Mouse (Mus musculus) gastrocnemius, adult 8-10 months (tissue): ENCODE measurements around the gene Olfr771. TPM values are rescaled to one million over a fixed set of nuclear protein-coding genes. Genes with fewer than 3 reads are reported as not detected.
"Not testable (repeated sequence)": the region's sequence is repeated elsewhere in the genome, so short reads cannot be mapped to it uniquely, and the experiment has no call there.

Experiments
- DNase-seq, 2 experiments: peaks; one replicate each; pipeline ENCODE4 v3.0.0; 2022; ENCODE audit warnings: low spot score in 2 of 2
- total RNA-seq, 4 experiments: library from RNA; stranded (reverse); gene quantifications; 2 replicates each; pipeline ENCODE4 v1.2.4; 2022

The Olfr771 gene
- not detected for total RNA-seq

DNA sequence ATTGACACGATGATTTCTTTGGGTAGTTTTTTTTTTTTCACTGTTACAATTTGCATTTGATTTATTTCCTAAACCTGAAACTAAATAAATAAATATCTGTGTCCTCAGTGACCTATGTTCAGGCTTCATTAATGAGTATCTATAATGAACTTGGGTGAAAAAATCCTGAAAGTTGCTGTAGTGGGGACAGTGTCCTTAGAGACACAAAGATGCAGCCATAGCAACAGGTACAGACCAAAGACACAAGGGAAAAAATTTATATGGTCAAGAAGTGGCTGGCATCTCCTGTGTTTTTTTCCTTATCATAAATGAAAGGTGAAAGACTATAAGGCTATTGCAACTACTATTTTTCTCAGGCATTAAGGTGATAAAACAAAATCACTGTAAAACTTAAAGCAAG lies at the start of gene Olfr771:
Gene Olfr771 (minus strand): TSS at position 101 of the 400 bp plus-strand sequence.
- DNase-seq, result no peak

GRCm38 (mm10) chr10:129187319-129187718 lies 22.8 kb upstream of the Olfr771 start, which contains the start of gene Olfr773:
Olfr773 (minus strand) TSS chr10:129187419.
- DNase-seq, result not testable (repeated sequence)

- DNase-seq, result not testable (repeated sequence)
Measured at GRCm38 (mm10) chr10:129177821-129178220, 13.3 kb upstream of the Olfr771 start, which contains the start of gene Olfr772. Olfr772 (minus strand) TSS chr10:129177921.

GRCm38 (mm10) chr10:129138898-129139297 lies 25.7 kb downstream of the Olfr771 start, which contains the start of gene Olfr770:
Olfr770 (minus strand) TSS chr10:129138998.
- DNase-seq, result no peak

- no peak for DNase-seq
Measured at GRCm38 (mm10) chr10:129117761-129118160, 46.8 kb downstream of the Olfr771 start, which contains the start of gene Olfr769. Olfr769 (minus strand) TSS chr10:129117861.

GRCm38 (mm10) chr10:129115146-129115545 lies 49.4 kb downstream of the Olfr771 start:
- DNase-seq, result no peak

Other genes with a start within 250 kb of the Olfr771 start
- 1 to 10 TPM; 3.1 to 4.2 (median 3.7) TPM for gene Rdh5, start 241.9 kb downstream of the Olfr771 start, total RNA-seq
- 100 to 1,000 TPM; 119 to 153 (median 140) TPM for gene Bloc1s1, start 240.7 kb downstream of the Olfr771 start, total RNA-seq
- 10 to 100 TPM; 63.3 to 69.0 (median 65.3) TPM for gene Itga7, start 230.9 kb downstream of the Olfr771 start, total RNA-seq
- gene Mettl7b, start 203.8 kb downstream of the Olfr771 start, total RNA-seq, result under 1 TPM in 1 of 4 experiments, not detected in 3; 0.32 TPM
- gene Olfr9, start 175.3 kb downstream of the Olfr771 start, total RNA-seq, result not detected
- not detected for gene Olfr763, start 154.0 kb downstream of the Olfr771 start, total RNA-seq
- not detected for gene Olfr764-ps1, start 124.9 kb downstream of the Olfr771 start, total RNA-seq
- not detected for gene Olfr765, start 114.8 kb downstream of the Olfr771 start, total RNA-seq
- not detected for gene Olfr766-ps1, start 95.8 kb downstream of the Olfr771 start, total RNA-seq
- not detected for gene Olfr767, start 81.8 kb downstream of the Olfr771 start, total RNA-seq
- not detected for gene Olfr768, start 65.4 kb downstream of the Olfr771 start, total RNA-seq
- not detected for gene Olfr769, start 46.9 kb downstream of the Olfr771 start, total RNA-seq
- gene Olfr770, start 25.8 kb downstream of the Olfr771 start, total RNA-seq, result not detected
- gene Olfr772, start 13.2 kb upstream of the Olfr771 start, total RNA-seq, result not detected
- not detected for gene Olfr773, start 22.7 kb upstream of the Olfr771 start, total RNA-seq
- not detected for gene Olfr774, start 71.5 kb upstream of the Olfr771 start, total RNA-seq
- gene Olfr775, start 83.7 kb upstream of the Olfr771 start, total RNA-seq, result not detected
- gene Olfr776, start 94.4 kb upstream of the Olfr771 start, total RNA-seq, result not detected
- not detected for gene Olfr777, start 106.7 kb upstream of the Olfr771 start, total RNA-seq
- gene Olfr780, start 153.4 kb upstream of the Olfr771 start, total RNA-seq, result not detected
- gene Olfr781, start 164.1 kb upstream of the Olfr771 start, total RNA-seq, result not detected
- gene Olfr782, start 184.1 kb upstream of the Olfr771 start, total RNA-seq, result not detected
- not detected for gene Olfr784, start 219.3 kb upstream of the Olfr771 start, total RNA-seq
- gene Olfr785, start 240.7 kb upstream of the Olfr771 start, total RNA-seq, result not detected